Mouse (Mus musculus): ENCODE results near the gene Ktn1.

Gene Ktn1

DNA sequence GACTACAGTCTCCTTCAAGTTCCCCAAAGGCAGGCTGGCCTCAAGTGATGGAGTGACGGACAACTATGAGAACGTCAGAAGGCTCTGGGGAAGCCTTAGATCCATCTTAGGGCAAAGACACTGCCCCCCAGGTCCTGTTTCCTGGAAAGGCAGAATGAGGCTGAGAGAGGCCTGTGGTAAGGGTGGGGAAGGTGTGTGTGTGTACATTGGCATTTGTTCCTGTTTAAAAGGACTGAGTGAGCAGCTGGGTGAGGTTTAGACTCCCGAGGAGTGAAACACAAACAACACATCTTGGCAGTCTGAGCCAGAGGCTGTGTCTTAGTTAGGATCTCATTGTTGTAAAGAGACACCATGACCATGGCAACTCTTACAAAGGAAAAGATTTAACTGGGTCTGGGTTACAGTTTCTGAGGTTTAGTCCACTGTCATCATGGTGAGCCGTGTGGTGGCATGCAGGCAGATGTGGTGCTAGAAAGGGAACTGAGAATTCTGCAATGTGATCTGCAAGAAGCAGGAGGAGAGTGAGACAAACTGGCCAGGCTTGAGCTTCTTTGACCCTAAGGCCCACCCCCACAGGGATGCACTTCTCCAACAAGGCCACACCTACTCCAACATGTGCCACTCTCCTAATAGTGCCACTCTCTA is 106.1 kb downstream of the Ktn1 start:
- DNase-seq (ENCODE audit: low read depth, low spot score) = no peak

DNA sequence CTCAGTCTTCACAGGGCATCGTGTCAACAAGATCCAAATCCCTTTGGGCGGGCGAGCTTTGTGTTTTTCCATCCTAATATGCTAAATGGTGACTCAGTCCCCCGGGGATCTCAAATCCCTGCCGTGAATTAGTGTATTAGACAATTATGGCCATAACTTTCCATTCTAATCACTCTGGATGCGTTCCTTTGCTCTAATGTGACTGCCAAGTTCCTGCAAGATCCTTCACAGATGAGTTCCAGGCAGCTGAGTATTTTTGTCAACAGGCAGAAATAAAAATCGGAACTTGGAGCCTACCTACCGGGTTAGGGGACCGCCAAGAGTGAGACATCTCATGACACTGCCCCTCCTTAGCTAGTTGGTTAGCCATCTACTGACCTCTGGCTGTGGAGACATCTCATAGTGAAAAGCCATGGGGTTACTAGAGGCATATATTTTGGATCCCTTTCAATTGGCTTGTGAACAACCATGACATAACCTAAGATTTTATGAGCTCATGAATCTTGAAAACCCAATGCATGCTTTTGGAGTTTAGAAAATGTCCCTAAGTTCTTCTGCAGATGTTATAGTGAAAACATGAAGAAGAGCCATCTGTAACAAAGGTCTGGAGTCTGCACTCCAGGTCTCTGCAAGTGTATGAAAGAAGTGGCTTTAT is 108.3 kb downstream of the Ktn1 start:
- no peak for DNase-seq (ENCODE audit: low read depth, low spot score)

DNA sequence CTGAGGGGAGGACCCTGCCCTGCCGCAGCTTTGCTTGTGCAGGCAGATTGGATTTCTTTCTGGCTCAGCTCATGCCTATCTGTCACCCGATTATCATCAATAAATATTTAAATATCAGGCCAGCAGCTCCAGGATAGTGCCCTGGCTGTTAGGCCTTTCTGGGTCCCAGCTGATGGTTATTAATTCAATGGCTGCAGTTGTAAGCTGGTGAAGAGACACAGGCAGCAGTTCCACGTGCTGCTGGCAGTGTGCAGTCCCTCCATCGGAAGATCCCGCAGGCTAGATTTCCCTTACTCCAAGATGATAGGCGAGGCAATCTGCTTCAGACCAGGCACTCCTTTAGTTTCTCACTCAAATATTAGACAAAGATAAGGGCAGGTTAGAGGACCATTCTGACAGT is 116.9 kb downstream of the Ktn1 start:
- no peak for DNase-seq (ENCODE audit: low read depth, low spot score)

DNA sequence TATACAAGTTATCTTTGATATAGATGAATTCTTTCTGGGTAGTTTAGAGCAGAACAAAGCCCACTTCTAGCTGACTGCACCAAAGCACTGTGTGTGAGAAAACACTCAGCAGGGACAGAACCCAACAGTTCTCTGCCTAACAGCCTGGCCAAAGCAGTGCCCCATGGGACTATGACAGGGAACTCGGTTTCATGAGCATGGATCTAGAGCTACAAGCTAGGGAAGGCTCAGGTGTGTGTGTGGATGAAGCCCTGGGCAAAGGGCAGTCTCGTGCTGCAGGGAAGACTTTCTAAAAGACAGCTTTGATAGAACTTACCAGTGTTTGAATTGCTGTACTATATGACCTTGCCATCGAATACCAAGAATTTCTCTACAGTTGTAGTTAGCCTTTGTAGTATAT is 117.5 kb downstream of the Ktn1 start:
- DNase-seq (ENCODE audit: low read depth, low spot score) = no peak

DNA sequence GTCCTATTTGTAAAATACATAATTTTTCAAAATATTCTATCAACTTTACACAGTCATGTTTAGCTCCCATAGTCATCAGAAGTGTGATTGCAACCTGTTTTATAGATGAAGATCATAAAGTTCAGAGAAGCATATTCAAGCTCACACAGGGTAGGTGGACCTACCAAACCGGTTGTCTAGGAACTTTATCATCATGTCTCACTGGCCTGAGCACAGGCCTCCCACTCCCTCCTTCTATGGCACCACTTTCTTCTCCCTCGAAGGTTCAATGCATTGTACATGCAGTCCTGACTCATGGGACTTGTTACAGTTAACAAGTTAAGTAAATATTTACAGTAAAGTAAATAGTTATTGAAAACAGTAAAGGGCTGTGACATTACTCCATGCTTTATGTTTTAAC is 118.1 kb downstream of the Ktn1 start:
- no peak for DNase-seq (ENCODE audit: low read depth, low spot score)

DNA sequence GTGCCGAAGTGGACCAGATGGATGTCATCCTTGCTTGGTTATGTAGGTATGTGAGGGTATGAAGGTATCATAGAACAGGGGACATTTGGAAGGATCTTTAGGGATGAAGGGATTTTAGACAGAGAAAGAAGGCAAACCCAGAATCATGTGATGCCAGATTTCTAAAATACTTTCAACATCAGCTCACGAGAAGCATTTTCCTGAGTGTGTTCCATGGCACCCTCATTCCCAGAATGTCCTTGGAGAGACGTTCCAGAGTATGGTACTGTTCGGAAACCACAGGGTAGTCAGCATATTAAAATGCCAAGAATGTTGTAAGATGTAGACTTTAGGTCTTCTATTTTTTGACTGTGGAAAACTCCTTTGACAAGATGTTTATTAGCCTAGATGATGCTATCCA is 123.2 kb downstream of the Ktn1 start:
- DNase-seq (ENCODE audit: low read depth, low spot score) = no peak

DNA sequence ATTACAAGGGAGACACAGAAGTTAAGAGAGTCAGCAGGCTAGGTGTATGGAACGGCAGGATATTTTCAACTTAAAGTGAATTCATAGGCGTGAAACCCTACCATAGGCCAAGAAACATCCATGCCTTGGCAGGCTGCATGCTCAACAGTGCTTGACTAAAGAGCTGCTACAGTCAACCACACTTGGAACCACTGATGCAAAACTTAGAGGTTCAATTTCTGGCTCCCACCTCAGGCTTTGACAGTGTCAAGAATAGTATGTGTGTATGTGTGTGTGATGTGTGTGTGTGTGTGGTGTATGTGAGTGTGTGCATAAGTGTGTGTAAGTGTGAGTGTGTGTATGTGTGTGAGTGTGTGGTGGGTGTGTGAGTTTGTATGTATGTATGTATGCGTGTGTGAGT is 127.3 kb downstream of the Ktn1 start:
- DNase-seq (ENCODE audit: low read depth, low spot score) = no peak

DNA sequence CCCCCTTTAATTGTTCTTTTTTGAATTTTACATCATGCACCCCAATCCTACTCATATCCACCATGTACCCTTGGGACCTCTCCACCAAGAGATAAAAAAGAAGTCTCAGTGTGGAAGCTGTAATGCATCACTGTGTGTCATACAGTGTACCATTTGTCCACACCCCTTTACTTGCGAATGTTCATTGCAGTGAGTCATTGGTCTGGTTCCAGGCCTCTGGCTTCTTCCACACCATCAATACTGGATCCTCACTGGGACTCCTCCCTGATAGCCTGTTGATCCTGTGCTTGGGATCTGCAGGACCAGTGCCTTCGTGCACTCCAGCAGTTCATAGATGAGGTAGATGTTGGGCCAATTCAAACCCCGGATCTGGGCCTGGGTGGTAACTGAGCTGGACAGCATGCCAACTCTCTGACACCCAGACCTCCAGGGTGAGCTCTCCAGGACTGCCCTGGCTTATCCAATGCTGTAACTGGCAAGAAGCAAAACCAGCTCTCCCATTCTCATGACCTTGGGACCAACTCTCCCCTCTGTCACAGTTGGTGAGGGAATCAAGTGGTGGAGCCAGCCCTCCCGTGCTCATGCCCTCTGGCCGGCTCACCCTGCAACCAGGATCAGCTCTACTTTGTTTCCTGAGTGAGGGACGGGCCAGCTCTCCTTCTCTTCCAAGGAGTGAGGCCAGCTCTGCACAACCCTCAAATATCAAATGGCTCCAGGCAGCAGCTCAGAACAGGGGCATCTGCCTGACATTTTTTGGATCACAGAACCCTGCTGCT is 128.2 kb downstream of the Ktn1 start:
- DNase-seq (ENCODE audit: low read depth, low spot score) = no peak

DNA sequence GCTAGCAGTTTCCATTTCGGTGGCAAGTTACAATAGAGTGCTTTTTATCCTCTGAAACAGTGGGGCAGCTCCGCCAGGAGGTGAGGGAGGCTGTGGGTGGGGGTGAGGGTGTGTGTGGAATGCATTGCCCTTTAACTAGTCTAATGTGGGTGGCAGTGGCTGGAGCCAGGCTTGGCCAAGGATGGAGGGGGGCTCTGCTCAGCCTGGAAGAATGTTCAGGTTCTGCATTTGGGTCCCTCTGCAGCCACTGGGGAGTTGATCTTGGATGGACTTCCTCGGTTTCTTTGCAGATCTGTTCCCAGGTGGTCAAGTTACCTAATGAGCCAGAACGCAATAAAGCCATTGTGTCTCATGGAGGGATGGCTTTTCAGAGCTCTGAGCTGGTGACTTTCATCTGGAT is 137.9 kb downstream of the Ktn1 start:
- DNase-seq (ENCODE audit: low read depth, low spot score) = no peak

Measured in R1 (cell line).